Mouse (Mus musculus): ENCODE data around the gene Zfp523. TPM values are rescaled to one million over a fixed set of nuclear protein-coding genes. Genes with fewer than 3 reads are reported as not detected.
A peak's percentile ranks its signal among the peaks of the same experiment; 100 is the strongest.

The Zfp523 gene
- polyA plus RNA-seq, 1 experiment from 2014 or later = 23.7 TPM

DNA sequence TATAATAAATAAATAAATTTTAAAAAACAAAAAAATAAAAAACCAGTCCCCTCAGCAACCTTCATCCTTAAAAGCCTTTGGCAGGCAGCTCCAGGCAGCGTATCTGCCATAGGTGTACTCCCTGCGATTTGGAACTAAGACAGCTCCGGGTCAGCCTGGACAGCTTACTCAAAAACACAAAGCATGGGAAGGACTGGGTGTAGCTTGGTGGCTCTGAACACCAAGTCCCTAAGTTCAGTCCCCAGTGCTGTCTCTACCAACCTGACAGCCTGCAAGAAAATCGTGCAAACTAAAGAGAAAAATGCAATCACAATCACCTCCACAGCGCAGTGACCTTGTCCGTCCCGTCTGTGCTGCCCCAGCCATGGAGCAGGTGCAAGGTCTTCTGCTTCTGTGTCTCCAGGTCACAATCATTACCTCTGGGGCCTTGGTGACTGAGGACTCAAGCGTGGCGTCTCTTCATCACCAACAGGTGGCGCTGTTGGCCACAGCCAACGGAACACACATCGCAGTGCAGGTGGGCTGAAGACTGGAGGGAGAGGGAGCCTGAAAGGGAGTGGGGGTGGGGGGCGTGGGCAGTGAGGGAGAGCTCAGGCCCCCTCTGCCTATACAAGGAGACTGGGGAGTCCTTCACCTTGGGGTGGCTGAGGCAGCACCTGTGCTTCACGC is 27.3 kb downstream of the Zfp523 start:
- ATAC-seq = no peak

GRCm38 (mm10) chr17:28205443-28205842 is 28.5 kb downstream of the Zfp523 start:
- Histone ChIP-seq H3K36me3 (ENCODE audit: control insufficient read depth, insufficient read depth, low read length) (peaks cover 5% of the 10 kb centered on the region), H3K4me1 (ENCODE audit: control insufficient read depth, insufficient read depth, low read length) (peaks cover 11% of the 10 kb centered on the region), H3K27ac (ENCODE audit: low read length) (no peak overlapping the region), H3K27me3 (replicated peaks; ENCODE audit: control insufficient read depth, insufficient read depth, low read length) (no peaks in the 10 kb centered on the region), H3K9ac (ENCODE audit: low read depth, low read length) (no peak overlapping the region), H3K4me3 (ENCODE audit: low read length) (no peak overlapping the region), H3K4me2 (ENCODE audit: low read depth, low read length) (no peak overlapping the region), H3K9me3 (ENCODE audit: control insufficient read depth, low read length) (no peaks in the 10 kb centered on the region)
- WGBS = 91% methylated on average over 8 of the region's 8 CpGs
- no peak for ATAC-seq

More for the DNA sequence above, 27.3 kb downstream of the Zfp523 start:
- Histone ChIP-seq H3K4me2 (ENCODE audit: low read depth, low read length) (no peak overlapping the region), H3K27ac (ENCODE audit: low read length) (no peak overlapping the region), H3K4me1 (ENCODE audit: control insufficient read depth, insufficient read depth, low read length) (peaks cover 11% of the 10 kb centered on the region), H3K27me3 (replicated peaks; ENCODE audit: control insufficient read depth, insufficient read depth, low read length) (no peaks in the 10 kb centered on the region), H3K9me3 (ENCODE audit: control insufficient read depth, low read length) (no peaks in the 10 kb centered on the region), H3K9ac (ENCODE audit: low read depth, low read length) (no peak overlapping the region), H3K4me3 (ENCODE audit: low read length) (no peak overlapping the region), H3K36me3 (ENCODE audit: control insufficient read depth, insufficient read depth, low read length) (peaks cover 5% of the 10 kb centered on the region)
- 41% methylated on average over 14 of the region's 14 CpGs for WGBS

- Histone ChIP-seq H3K36me3 (ENCODE audit: control insufficient read depth, insufficient read depth, low read length) (no peaks in the 10 kb centered on the region; the same call in 1 of the 2 replicates), H3K27me3 (replicated peaks; ENCODE audit: control insufficient read depth, insufficient read depth, low read length) (no peaks in the 10 kb centered on the region), H3K9me3 (ENCODE audit: control insufficient read depth, low read length) (no peaks in the 10 kb centered on the region), H3K4me3 (ENCODE audit: low read length) (no peak overlapping the region), H3K27ac (ENCODE audit: low read length) (peak overlapping the region; percentile 84), H3K4me2 (ENCODE audit: low read depth, low read length) (no peak overlapping the region), H3K9ac (ENCODE audit: low read depth, low read length) (peak overlapping the region; percentile 70), H3K4me1 (ENCODE audit: control insufficient read depth, insufficient read depth, low read length) (peaks cover 14% of the 10 kb centered on the region)
- ATAC-seq = peak; percentile 12; the same call in 1 of the 2 replicates
- 69% methylated on average over 8 of the region's 8 CpGs for WGBS
These were observed 30.2 kb downstream of the Zfp523 start for GRCm38 (mm10) chr17:28207092-28207491.

GRCm38 (mm10) chr17:28207591-28208313 is 30.8 kb downstream of the Zfp523 start, which contains the start of gene Def6:
Gene Def6, plus strand, starts transcription at chr17:28207778.
- Histone ChIP-seq H3K36me3 (ENCODE audit: control insufficient read depth, insufficient read depth, low read length) (no peaks in the 10 kb centered on the region), H3K4me2 (ENCODE audit: low read depth, low read length) (peak within 1 kb of the TSS; percentile 68), H3K4me1 (ENCODE audit: control insufficient read depth, insufficient read depth, low read length) (peaks cover 16% of the 10 kb centered on the region), H3K9me3 (ENCODE audit: control insufficient read depth, low read length) (no peaks in the 10 kb centered on the region), H3K27ac (ENCODE audit: low read length) (peak within 1 kb of the TSS; percentile 84), H3K9ac (ENCODE audit: low read depth, low read length) (peak within 1 kb of the TSS; percentile 70), H3K27me3 (replicated peaks; ENCODE audit: control insufficient read depth, insufficient read depth, low read length) (no peaks in the 10 kb centered on the region), H3K4me3 (ENCODE audit: low read length) (peak within 1 kb of the TSS; percentile 37)
- 21% methylated on average over 26 of the region's 26 CpGs for WGBS
- peak; percentile 90 for ATAC-seq

DNA sequence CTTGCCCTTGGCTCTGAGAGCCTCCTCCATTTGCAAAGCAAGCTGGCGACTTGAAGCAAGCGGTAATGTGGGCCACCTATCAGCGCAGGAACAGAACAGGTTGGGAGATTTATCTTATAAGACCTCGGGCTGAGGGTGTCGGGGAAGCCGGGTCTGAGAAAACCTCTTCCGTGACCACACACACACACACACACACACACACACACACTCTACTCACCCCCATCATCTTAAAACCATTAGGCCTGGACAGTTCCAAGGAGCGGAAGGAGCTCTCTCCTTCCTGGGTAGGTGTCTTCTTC is 31.3 kb downstream of the Zfp523 start:
- H3K4me3 ChIP-seq (ENCODE audit: low read length) = peak overlapping the region; percentile 37
- H3K27ac ChIP-seq (ENCODE audit: low read length) = no peak overlapping the region
- H3K4me1 ChIP-seq (ENCODE audit: control insufficient read depth, insufficient read depth, low read length) = peaks cover 16% of the 10 kb centered on the region
- 72% methylated on average over 8 of the region's 8 CpGs for WGBS
- H3K36me3 ChIP-seq (ENCODE audit: control insufficient read depth, insufficient read depth, low read length) = no peaks in the 10 kb centered on the region
- ATAC-seq = no peak
- H3K9me3 ChIP-seq (ENCODE audit: control insufficient read depth, low read length) = no peaks in the 10 kb centered on the region
- 0 out of 2 replicates have a peak overlapping the region, but pooled peaks have one; percentile 70 for H3K9ac ChIP-seq (ENCODE audit: low read depth, low read length)
- H3K27me3 ChIP-seq (replicated peaks; ENCODE audit: control insufficient read depth, insufficient read depth, low read length) = no peaks in the 10 kb centered on the region
- peak overlapping the region; percentile 68 for H3K4me2 ChIP-seq (ENCODE audit: low read depth, low read length)

DNA sequence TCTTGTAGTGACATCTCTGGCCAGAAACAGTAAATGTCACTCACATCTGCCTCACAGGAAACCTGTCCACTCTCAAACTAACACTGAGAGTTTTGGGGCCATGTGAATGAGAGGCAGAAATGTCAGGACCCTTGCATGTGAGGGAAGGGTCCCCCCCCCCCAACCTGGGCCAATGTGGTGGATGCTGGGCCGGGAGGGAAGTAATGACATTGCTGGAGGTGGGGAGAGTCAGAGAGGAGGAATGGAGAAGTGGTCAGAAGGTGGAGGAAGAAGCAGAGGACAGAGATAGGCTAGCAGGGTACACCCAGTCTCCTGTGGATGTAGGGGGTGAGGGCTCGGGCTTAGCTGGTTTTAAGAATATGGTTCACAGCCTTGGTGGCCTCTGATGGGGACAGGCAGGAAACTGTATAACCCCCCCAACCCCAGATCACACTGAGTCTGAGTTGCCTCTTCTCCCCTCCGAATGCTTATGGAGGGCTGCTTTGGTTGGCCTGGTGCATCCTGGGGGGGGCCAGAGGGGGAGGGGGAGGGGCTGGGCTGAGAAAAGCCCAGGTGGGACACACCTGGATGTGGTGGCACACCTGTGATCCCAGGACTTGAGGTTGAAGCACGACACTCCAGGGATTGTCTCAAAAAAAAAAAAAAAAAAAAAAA is 32.7 kb downstream of the Zfp523 start:
- 56% methylated on average over 4 of the region's 4 CpGs for WGBS
- no peaks in the 10 kb centered on the region for H3K27me3 ChIP-seq (replicated peaks; ENCODE audit: control insufficient read depth, insufficient read depth, low read length)
- no peak overlapping the region for H3K27ac ChIP-seq (ENCODE audit: low read length)
- H3K9ac ChIP-seq (ENCODE audit: low read depth, low read length) = no peak overlapping the region
- peaks cover 16% of the 10 kb centered on the region for H3K4me1 ChIP-seq (ENCODE audit: control insufficient read depth, insufficient read depth, low read length)
- no peaks in the 10 kb centered on the region for H3K9me3 ChIP-seq (ENCODE audit: control insufficient read depth, low read length)
- no peaks in the 10 kb centered on the region for H3K36me3 ChIP-seq (ENCODE audit: control insufficient read depth, insufficient read depth, low read length)
- no peak overlapping the region for H3K4me2 ChIP-seq (ENCODE audit: low read depth, low read length)
- no peak overlapping the region for H3K4me3 ChIP-seq (ENCODE audit: low read length)
- ATAC-seq = no peak

- no peak for ATAC-seq
- H3K4me1 ChIP-seq (ENCODE audit: control insufficient read depth, insufficient read depth, low read length) = peaks cover 16% of the 10 kb centered on the region
- H3K36me3 ChIP-seq (ENCODE audit: control insufficient read depth, insufficient read depth, low read length) = no peaks in the 10 kb centered on the region
- H3K9me3 ChIP-seq (ENCODE audit: control insufficient read depth, low read length) = no peaks in the 10 kb centered on the region
- H3K4me2 ChIP-seq (ENCODE audit: low read depth, low read length) = no peak overlapping the region
- no peaks in the 10 kb centered on the region for H3K27me3 ChIP-seq (replicated peaks; ENCODE audit: control insufficient read depth, insufficient read depth, low read length)
- 60% methylated on average over 6 of the region's 6 CpGs for WGBS
- no peak overlapping the region for H3K4me3 ChIP-seq (ENCODE audit: low read length)
- no peak overlapping the region for H3K9ac ChIP-seq (ENCODE audit: low read depth, low read length)
- H3K27ac ChIP-seq (ENCODE audit: low read length) = no peak overlapping the region
These were observed 35.0 kb downstream of the Zfp523 start for GRCm38 (mm10) chr17:28211921-28212341.

GRCm38 (mm10) chr17:28212391-28212790 is 35.5 kb downstream of the Zfp523 start:
- H3K9ac ChIP-seq (ENCODE audit: low read depth, low read length) = no peak overlapping the region

DNA sequence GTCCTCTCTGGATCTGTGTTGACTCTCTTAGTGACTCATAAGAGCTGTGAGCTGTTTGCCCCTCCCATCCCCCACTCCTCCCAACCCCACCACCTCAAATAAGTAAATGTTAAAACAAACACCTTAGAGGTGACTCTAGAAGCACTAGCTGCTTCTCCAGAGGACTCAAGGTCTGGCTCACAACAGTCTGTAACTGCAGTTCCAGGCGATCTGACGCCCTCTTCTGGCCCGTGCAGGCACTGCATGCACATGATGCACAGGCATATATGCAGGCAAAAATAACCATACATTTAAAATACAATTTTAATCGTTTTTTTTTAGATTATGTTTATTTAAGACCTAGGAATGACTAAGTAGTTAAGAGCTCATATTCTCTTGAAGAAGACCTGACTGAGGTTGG is 36.3 kb downstream of the Zfp523 start:
- Histone ChIP-seq H3K9ac (ENCODE audit: low read depth, low read length) (no peak overlapping the region), H3K4me3 (ENCODE audit: low read length) (no peak overlapping the region), H3K4me2 (ENCODE audit: low read depth, low read length) (no peak overlapping the region), H3K9me3 (ENCODE audit: control insufficient read depth, low read length) (no peaks in the 10 kb centered on the region), H3K27me3 (replicated peaks; ENCODE audit: control insufficient read depth, insufficient read depth, low read length) (no peaks in the 10 kb centered on the region), H3K27ac (ENCODE audit: low read length) (no peak overlapping the region), H3K36me3 (ENCODE audit: control insufficient read depth, insufficient read depth, low read length) (no peaks in the 10 kb centered on the region), H3K4me1 (ENCODE audit: control insufficient read depth, insufficient read depth, low read length) (0 out of 2 replicates have a peak, but pooled peaks cover 4% of the 10 kb centered on the region)
- ATAC-seq = no peak
- 34% methylated on average over 4 of the region's 4 CpGs for WGBS

More at GRCm38 (mm10) chr17:28212391-28212790, 35.5 kb downstream of the Zfp523 start:
- Histone ChIP-seq H3K4me3 (ENCODE audit: low read length) (no peak overlapping the region), H3K4me1 (ENCODE audit: control insufficient read depth, insufficient read depth, low read length) (peaks cover 12% of the 10 kb centered on the region), H3K27ac (ENCODE audit: low read length) (no peak overlapping the region), H3K9me3 (ENCODE audit: control insufficient read depth, low read length) (no peaks in the 10 kb centered on the region), H3K36me3 (ENCODE audit: control insufficient read depth, insufficient read depth, low read length) (no peaks in the 10 kb centered on the region), H3K27me3 (replicated peaks; ENCODE audit: control insufficient read depth, insufficient read depth, low read length) (no peaks in the 10 kb centered on the region), H3K4me2 (ENCODE audit: low read depth, low read length) (no peak overlapping the region)
- no peak for ATAC-seq
- 57% methylated on average over 9 of the region's 9 CpGs for WGBS
